In the genomic region with DNA sequence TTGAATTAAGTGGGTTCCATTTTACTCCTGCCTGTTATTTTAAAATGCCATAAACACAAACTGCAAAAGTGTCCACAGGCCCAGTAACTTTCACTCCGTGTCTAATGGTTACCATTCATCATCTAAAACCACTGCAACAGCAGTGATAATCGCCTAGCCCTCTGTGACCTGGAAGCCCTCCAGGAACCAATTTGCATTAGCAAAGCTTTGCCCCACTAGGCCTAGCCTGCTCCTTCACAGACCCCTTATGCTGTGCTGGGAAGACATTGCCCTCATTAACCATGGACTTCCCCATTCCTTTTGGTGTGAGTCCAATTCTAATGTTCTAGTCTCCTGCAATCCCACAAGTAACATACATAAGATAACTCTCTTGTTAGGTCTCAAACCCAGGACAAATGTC, we compare ENCODE assay signal across 27 mouse cellular contexts.
"Had no signal": no experiment of that assay in that cellular context is flagged by ENCODE, and none has a peak within 500 bp of the region (broad histone marks: within the 10 kb centered on the region; RNA-seq: fewer than 3 reads in every experiment).

No protein-coding gene starts in this region.

- H3K4me2 ChIP-seq: heart, embryonic 12.5 days; hindbrain, embryonic 12.5 days; hindbrain, embryonic 14.5 days; intestine, embryonic 15.5 days; limb, embryonic 12.5 days; liver, embryonic 12.5 days had no signal

- H3K27me3 ChIP-seq: heart, embryonic 12.5 days; hindbrain, embryonic 12.5 days; intestine, embryonic 15.5 days; limb, embryonic 12.5 days; liver, embryonic 12.5 days had no signal

- H3K9ac ChIP-seq: heart, embryonic 12.5 days; hindbrain, embryonic 12.5 days; hindbrain, embryonic 14.5 days; intestine, embryonic 15.5 days; limb, embryonic 12.5 days; liver, embryonic 12.5 days; liver, embryonic 14.5 days had no signal

- H3K9me3 ChIP-seq: heart, embryonic 10.5 days; heart, embryonic 12.5 days; hindbrain, embryonic 10.5 days; hindbrain, embryonic 12.5 days; intestine, embryonic 15.5 days; limb, embryonic 10.5 days; limb, embryonic 12.5 days; liver, embryonic 12.5 days had no signal

- H3K4me3 ChIP-seq: gastrocnemius, adult 2 months; heart, embryonic 10.5 days; heart, embryonic 12.5 days; hindbrain, embryonic 10.5 days; hindbrain, embryonic 12.5 days; intestine, embryonic 15.5 days; layer of hippocampus, adult 2 months; left cerebral cortex, adult 2 months; limb, embryonic 10.5 days; limb, embryonic 12.5 days; liver, embryonic 12.5 days had no signal

- H3K4me1 ChIP-seq: heart, embryonic 10.5 days; heart, embryonic 12.5 days; hindbrain, embryonic 10.5 days; hindbrain, embryonic 12.5 days; intestine, embryonic 15.5 days; limb, embryonic 10.5 days; limb, embryonic 12.5 days; liver, embryonic 12.5 days had no signal

- ATAC-seq: hindbrain, embryonic 16.5 days; inflammation-experienced regulatory T-cells, adult 6 months; intestine, embryonic 15.5 days; intestine, postnatal 0 days; liver, embryonic 12.5 days had no signal

- DNase-seq: gastrocnemius, adult 2 months; gastrocnemius, postnatal 10 days; gastrocnemius, postnatal 25 days; heart, adult 18-20 months; heart, postnatal 10 days; heart, postnatal 4 days; kidney, adult 18-20 months; kidney, adult 8-10 months; kidney, postnatal 10 days; kidney, postnatal 25 days; kidney, postnatal 4 days; liver had no signal

- H3K27ac ChIP-seq: gastrocnemius, adult 2 months; heart, embryonic 10.5 days; hindbrain, embryonic 10.5 days; hindbrain, embryonic 12.5 days; hindbrain, embryonic 14.5 days; intestine, embryonic 15.5 days; layer of hippocampus, adult 2 months; left cerebral cortex, adult 2 months; limb, embryonic 10.5 days; limb, embryonic 12.5 days; liver, embryonic 12.5 days; liver, embryonic 14.5 days had no signal

- H3K36me3 ChIP-seq: heart, embryonic 10.5 days; heart, embryonic 12.5 days; hindbrain, embryonic 10.5 days; hindbrain, embryonic 12.5 days; intestine, embryonic 15.5 days; limb, embryonic 10.5 days; limb, embryonic 12.5 days; liver, embryonic 12.5 days had no signal
